Mouse (Mus musculus) ES-E14 (cell line): ENCODE measurements around the gene 1700093K21Rik.

Experiments
- CHD2 ChIP-seq: IDR thresholded peaks from 2 replicates; pipeline ENCODE4 v1.6.1; 2014; ENCODE audit warnings: mild to moderate bottlenecking, low read depth, low read length, inconsistent platforms
- HCFC1 ChIP-seq: IDR thresholded peaks from 2 replicates; pipeline ENCODE4 v1.6.1; 2012; ENCODE audit warnings: low read length, inconsistent platforms, borderline replicate concordance; ENCODE audit not compliant: insufficient read depth
- MAFK ChIP-seq: IDR thresholded peaks from 2 replicates; pipeline ENCODE4 v1.6.1; 2014; ENCODE audit warnings: mild to moderate bottlenecking, low read depth, low read length, inconsistent platforms; ENCODE audit not compliant: insufficient read depth
- ZC3H11A ChIP-seq: IDR thresholded peaks from 2 replicates; pipeline ENCODE4 v1.6.1; 2012; ENCODE audit warnings: low read depth, mild to moderate bottlenecking, inconsistent platforms, low read length, borderline replicate concordance
- ZNF384 ChIP-seq: IDR thresholded peaks from 2 replicates; pipeline ENCODE4 v1.6.1; 2012; ENCODE audit warnings: low read depth, low read length, inconsistent platforms

DNA sequence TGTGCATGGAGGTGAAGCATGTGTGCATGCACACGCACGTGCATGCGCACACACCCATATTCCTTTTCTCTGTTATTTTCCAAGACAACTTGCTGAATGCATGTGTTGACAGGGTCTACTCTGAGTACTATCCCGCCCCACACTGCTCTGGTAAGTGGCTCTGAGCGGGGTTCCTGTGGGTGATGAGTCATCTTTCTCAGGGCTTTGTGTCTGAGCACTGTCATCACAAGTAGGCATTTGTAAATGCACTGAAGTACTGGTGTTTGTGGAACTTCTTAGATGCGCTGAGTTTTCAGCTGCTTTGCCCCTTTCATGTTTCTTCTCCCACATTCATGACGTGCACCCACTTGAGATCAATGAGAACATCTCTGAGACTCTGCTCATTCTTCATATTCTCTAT lies 49.2 kb upstream of the 1700093K21Rik start:
- TF ChIP-seq MAFK (no peak), ZNF384 (no peak), CHD2 (no peak), HCFC1 (no peak), ZC3H11A (no peak)
